Mouse (Mus musculus) limb, embryonic 13.5 days (tissue): ENCODE measurements around the gene Fam161b. TPM values are rescaled to one million over a fixed set of nuclear protein-coding genes. Genes with fewer than 3 reads are reported as not detected.

ENCODE experiments used
- ATAC-seq: fragments of 200-750 bp; cut with Nextera tagmentation; 2 replicates; pipeline ENCODE4 v1.8.0; 2017; ENCODE audit warnings: low read depth, moderate number of reproducible peaks, moderate TSS enrichment; ENCODE audit not compliant: low FRiP score
- H3K27ac ChIP-seq: fragments of 300-500 bp; sonication (generic); 2 replicates; pipeline ENCODE4 v1.5.1; 2015; ENCODE audit warnings: inconsistent platforms, mild to moderate bottlenecking, moderate library complexity
- H3K27me3 ChIP-seq: fragments of 300-500 bp; sonication (generic); 2 replicates; pipeline ENCODE4 v1.6.1; 2015; ENCODE audit warnings: mild to moderate bottlenecking, inconsistent platforms
- H3K36me3 ChIP-seq: fragments of 300-500 bp; sonication (generic); 2 replicates; pipeline ENCODE4 v1.6.1; 2015; ENCODE audit warnings: inconsistent platforms, mild to moderate bottlenecking, moderate library complexity
- H3K4me1 ChIP-seq: fragments of 300-500 bp; sonication (generic); 2 replicates; pipeline ENCODE4 v1.6.1; 2015; ENCODE audit warnings: inconsistent platforms
- H3K4me2 ChIP-seq: fragments of 300-500 bp; sonication (generic); replicated peaks from 2 replicates; pipeline ENCODE4 v1.6.1; 2015; ENCODE audit warnings: inconsistent platforms, mild to moderate bottlenecking, moderate library complexity
- H3K4me3 ChIP-seq: fragments of 300-500 bp; sonication (generic); 2 replicates; pipeline ENCODE4 v1.5.1; 2015; ENCODE audit warnings: moderate library complexity, mild to moderate bottlenecking, inconsistent platforms
- H3K9ac ChIP-seq: fragments of 300-500 bp; sonication (generic); 2 replicates; pipeline ENCODE4 v1.6.1; 2015; ENCODE audit warnings: mild to moderate bottlenecking, inconsistent platforms
- H3K9me3 ChIP-seq: fragments of 300-500 bp; sonication (generic); 2 replicates; pipeline ENCODE4 v1.6.1; 2016; ENCODE audit warnings: inconsistent platforms
- WGBS: fragments of 180-500 bp; shearing (Covaris S2); methylation state at CpG from one replicate; pipeline ENCODE4 v1.1.7; 2015; 5-methylcytosine and 5-hydroxymethylcytosine counted together
- polyA plus RNA-seq: library from polyadenylated mRNA; unstranded; fragments of >200 nt; fragmentation: Nextera tagmentation; extraction: Ambion mirVana; gene quantifications from 2 replicates; pipeline ENCODE4 v1.2.1, GENCODE M21; 2015

The Fam161b gene
- polyA plus RNA-seq, 1 experiment from 2014 or later = 3.8 TPM

- H3K4me2 ChIP-seq = no peak overlapping the region
- ATAC-seq = no peak
- H3K4me1 ChIP-seq = no peaks in the 10 kb centered on the region
- no peaks in the 10 kb centered on the region; the same call in 1 of the 2 replicates for H3K36me3 ChIP-seq
- H3K27me3 ChIP-seq = no peaks in the 10 kb centered on the region
- H3K4me3 ChIP-seq = no peak overlapping the region
- no peak overlapping the region for H3K9ac ChIP-seq
- no peaks in the 10 kb centered on the region for H3K9me3 ChIP-seq
- H3K27ac ChIP-seq = no peak overlapping the region
- 89% methylated on average over 5 of the region's 5 CpGs for WGBS
Measured at GRCm38 (mm10) chr12:84304101-84304500, 57.5 kb downstream of the Fam161b start.

GRCm38 (mm10) chr12:84299265-84299664 is 62.4 kb downstream of the Fam161b start:
- H3K9ac ChIP-seq = no peak overlapping the region
- H3K4me3 ChIP-seq = no peak overlapping the region
- no peak overlapping the region for H3K4me2 ChIP-seq
- H3K36me3 ChIP-seq = no peaks in the 10 kb centered on the region; the same call in 1 of the 2 replicates
- H3K9me3 ChIP-seq = no peaks in the 10 kb centered on the region
- no peak for ATAC-seq
- no peaks in the 10 kb centered on the region for H3K4me1 ChIP-seq
- H3K27ac ChIP-seq = no peak overlapping the region
- H3K27me3 ChIP-seq = no peaks in the 10 kb centered on the region
- WGBS = 93% methylated on average over 2 of the region's 2 CpGs

- Histone ChIP-seq H3K27me3 (no peaks in the 10 kb centered on the region), H3K4me2 (no peak overlapping the region)
- WGBS = 91% methylated on average over 6 of the region's 6 CpGs
Measured at GRCm38 (mm10) chr12:84297851-84298250, 63.8 kb downstream of the Fam161b start.

More at GRCm38 (mm10) chr12:84297851-84298250, 63.8 kb downstream of the Fam161b start:
- no peaks in the 10 kb centered on the region for H3K4me1 ChIP-seq
- H3K36me3 ChIP-seq = peaks cover 8% of the 10 kb centered on the region
- ATAC-seq = no peak
- no peak overlapping the region for H3K9ac ChIP-seq
- no peaks in the 10 kb centered on the region for H3K9me3 ChIP-seq
- no peak overlapping the region for H3K4me3 ChIP-seq
- H3K27ac ChIP-seq = no peak overlapping the region

Other genes with a start within 250 kb of the Fam161b start
- gene Dnal1, start 247.5 kb downstream of the Fam161b start, polyA plus RNA-seq = 6.1 and 7.8 TPM in 2 replicates
- 1.0 and 1.4 TPM in 2 replicates for gene Pnma1, start 213.3 kb downstream of the Fam161b start, polyA plus RNA-seq
- 8.9 and 9.9 TPM in 2 replicates for gene Elmsan1, start 143.0 kb downstream of the Fam161b start, polyA plus RNA-seq
- gene Ptgr2, start 76.6 kb downstream of the Fam161b start, polyA plus RNA-seq = 12.1 and 12.7 TPM in 2 replicates
- 97.3 and 102 TPM in 2 replicates for gene Zfp410, start 45.0 kb downstream of the Fam161b start, polyA plus RNA-seq
- 47.4 and 50.7 TPM in 2 replicates for gene Coq6, start 176 bp downstream of the Fam161b start, polyA plus RNA-seq
- 10.2 and 11.6 TPM in 2 replicates for gene Entpd5, start 47.2 kb upstream of the Fam161b start, polyA plus RNA-seq
- gene Bbof1, start 47.2 kb upstream of the Fam161b start, polyA plus RNA-seq = 1.0 and 1.3 TPM in 2 replicates
- 27.8 and 27.9 TPM in 2 replicates for gene Rnf113a2, start 55.4 kb upstream of the Fam161b start, polyA plus RNA-seq
- gene Aldh6a1, start 89.2 kb upstream of the Fam161b start, polyA plus RNA-seq = 35.6 and 36.5 TPM in 2 replicates
- gene Lin52, start 89.6 kb upstream of the Fam161b start, polyA plus RNA-seq = 26.8 and 27.5 TPM in 2 replicates
- gene Vsx2, start 207.9 kb upstream of the Fam161b start, polyA plus RNA-seq = 0.25 and 0.33 TPM in 2 replicates